Mouse (Mus musculus): ENCODE measurements at regions not wholly inside any gene's neighbourhood (a gene's known extent, or its start where the extent isn't known, plus 50 kb on each side); places are given as distances from the start of the nearest gene placed in this dataset.

- TF ChIP-seq TCF12 (IDR thresholded peaks at IDR 0.05; ENCODE audit: low read depth, low read length) (no peak), RAD21 (IDR thresholded peaks at IDR 0.05; ENCODE audit: low read depth, low read length) (peak; percentile 57), NELFE (IDR thresholded peaks at IDR 0.05; ENCODE audit: low read depth, low read length) (no peak), MYB (IDR thresholded peaks at IDR 0.05; ENCODE audit: low read depth, low read length) (no peak), ZKSCAN1 (IDR thresholded peaks at IDR 0.05; ENCODE audit: low read depth, low read length) (no peak), TAL1 (IDR thresholded peaks at IDR 0.05; ENCODE audit: low read length) (no peak), CHD1 (IDR thresholded peaks at IDR 0.05; ENCODE audit: low read depth, low read length) (no peak)
Observed at GRCm38 (mm10) chr2:57832565-57833355, 164.9 kb upstream of the Galnt5 start (continued).

- no peak overlapping the region for H3K4me3 ChIP-seq (ENCODE audit: control insufficient read depth in 1 of 2, insufficient read depth in 1 of 2, low read depth in 2 of 2, low read length in 2 of 2)
- no peak for DNase-seq (ENCODE audit: low read depth, low spot score)
Observed at GRCm38 (mm10) chr2:57845135-57845534, 152.5 kb upstream of the Galnt5 start.

DNA sequence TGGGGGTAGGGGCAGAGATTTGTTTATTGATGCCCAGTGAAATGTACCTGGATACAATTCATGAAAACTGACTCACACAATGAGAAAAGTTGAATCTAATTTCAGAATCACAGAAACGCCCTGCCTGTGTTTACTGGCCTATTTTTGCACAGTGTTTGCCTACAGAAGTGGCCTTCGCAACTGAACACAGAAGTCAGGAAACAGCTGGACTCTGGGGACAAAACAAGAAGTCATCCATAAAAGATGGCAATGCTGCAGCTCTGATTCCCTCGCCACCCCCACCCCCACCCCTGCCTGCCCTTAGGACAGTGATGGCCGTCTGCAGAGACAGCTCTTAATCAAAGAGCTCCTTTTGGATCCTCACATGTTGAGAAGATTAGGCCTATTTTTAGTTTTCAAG lies 150.0 kb upstream of the Galnt5 start:
- no peaks in the 10 kb centered on the region for H3K9me3 ChIP-seq (replicated peaks; ENCODE audit: insufficient read depth, low read length)
- TF ChIP-seq UBTF (IDR thresholded peaks at IDR 0.05; ENCODE audit: borderline replicate concordance, insufficient read depth, low read depth, low read length), result no peak
- no peak for TF ChIP-seq NELFE (IDR thresholded peaks at IDR 0.05; ENCODE audit: low read depth, low read length)
- TF ChIP-seq USF1 (IDR thresholded peaks at IDR 0.05; ENCODE audit: low read depth, low read length), result no peak
- TF ChIP-seq MEF2A (IDR thresholded peaks at IDR 0.05; ENCODE audit: extremely low read depth, insufficient replicate concordance, low read depth, low read length, poor library complexity, severe bottlenecking), result no peak
- no peak for TF ChIP-seq ZMIZ1 (IDR thresholded peaks at IDR 0.05; ENCODE audit: low read depth, low read length)
- no peak for TF ChIP-seq MXI1 (IDR thresholded peaks at IDR 0.05; ENCODE audit: low read depth, low read length)
- no peak for TF ChIP-seq ELF1 (IDR thresholded peaks at IDR 0.05; ENCODE audit: low read depth, low read length)
- no peak for TF ChIP-seq CTCF (IDR thresholded peaks at IDR 0.05 in 2 of 3, conservative IDR thresholded peaks at IDR 0.05 in 1 of 3; ENCODE audit: control insufficient read depth in 1 of 3, insufficient read depth in 1 of 3, low read depth in 2 of 3, low read length in 3 of 3, poor library complexity in 1 of 3, severe bottlenecking in 1 of 3)
- no peak for TF ChIP-seq EP300 (IDR thresholded peaks at IDR 0.05; ENCODE audit: low read depth in 1 of 2, low read length in 2 of 2)
- TF ChIP-seq POLR2AphosphoS5 (IDR thresholded peaks at IDR 0.05; ENCODE audit: borderline replicate concordance, low read depth, low read length), result no peak
- no peak for TF ChIP-seq NRF1 (IDR thresholded peaks at IDR 0.05; ENCODE audit: insufficient read depth, low read depth, low read length, poor library complexity, severe bottlenecking)
- no peak for TF ChIP-seq GABPA (IDR thresholded peaks at IDR 0.05; ENCODE audit: low read depth, low read length)
- H3K27me3 ChIP-seq (ENCODE audit: control insufficient read depth in 1 of 2, insufficient read depth in 2 of 2, low read length in 2 of 2), result no peaks in the 10 kb centered on the region
- no peaks in the 10 kb centered on the region for H3K36me3 ChIP-seq (ENCODE audit: control insufficient read depth in 1 of 2, insufficient read depth in 2 of 2, low read length in 2 of 2)
- H3K4me3 ChIP-seq (ENCODE audit: control insufficient read depth in 1 of 2, insufficient read depth in 1 of 2, low read depth in 2 of 2, low read length in 2 of 2), result no peak overlapping the region
- DNase-seq (ENCODE audit: low read depth, low spot score), result no peak
- H3K79me2 ChIP-seq (ENCODE audit: control insufficient read depth, insufficient read depth, low read length, poor library complexity), result no peaks in the 10 kb centered on the region
- H3K9ac ChIP-seq (ENCODE audit: control insufficient read depth, low read depth, low read length, poor library complexity, severe bottlenecking), result no peak overlapping the region
- H3K4me1 ChIP-seq (ENCODE audit: control insufficient read depth in 1 of 2, insufficient read depth in 2 of 2, low read length in 2 of 2), result no peaks in the 10 kb centered on the region
- no peak overlapping the region for H3K27ac ChIP-seq (ENCODE audit: control insufficient read depth, low read depth, low read length)

More at GRCm38 (mm10) chr2:57845135-57845534, 152.5 kb upstream of the Galnt5 start:
- Histone ChIP-seq H3K27ac (ENCODE audit: control insufficient read depth, low read depth, low read length) (no peak overlapping the region), H3K79me2 (ENCODE audit: control insufficient read depth, insufficient read depth, low read length, poor library complexity) (no peaks in the 10 kb centered on the region), H3K9me3 (replicated peaks; ENCODE audit: insufficient read depth, low read length) (no peaks in the 10 kb centered on the region), H3K4me1 (ENCODE audit: control insufficient read depth in 1 of 2, insufficient read depth in 2 of 2, low read length in 2 of 2) (no peaks in the 10 kb centered on the region), H3K9ac (ENCODE audit: control insufficient read depth, low read depth, low read length, poor library complexity, severe bottlenecking) (no peak overlapping the region), H3K27me3 (ENCODE audit: control insufficient read depth in 1 of 2, insufficient read depth in 2 of 2, low read length in 2 of 2) (no peaks in the 10 kb centered on the region), H3K36me3 (ENCODE audit: control insufficient read depth in 1 of 2, insufficient read depth in 2 of 2, low read length in 2 of 2) (no peaks in the 10 kb centered on the region)
- TF ChIP-seq MAZ (IDR thresholded peaks at IDR 0.05; ENCODE audit: low read depth, low read length), result no peak
- TF ChIP-seq GABPA (IDR thresholded peaks at IDR 0.05; ENCODE audit: low read depth, low read length), result no peak
- no peak for TF ChIP-seq MEF2A (IDR thresholded peaks at IDR 0.05; ENCODE audit: extremely low read depth, insufficient replicate concordance, low read depth, low read length, poor library complexity, severe bottlenecking)
- TF ChIP-seq POLR2AphosphoS5 (IDR thresholded peaks at IDR 0.05; ENCODE audit: borderline replicate concordance, low read depth, low read length), result no peak
- TF ChIP-seq ETS1 (IDR thresholded peaks at IDR 0.05; ENCODE audit: low read depth, low read length), result no peak
- TF ChIP-seq POLR2A (IDR thresholded peaks at IDR 0.05; ENCODE audit: control insufficient read depth in 1 of 2, insufficient read depth in 1 of 2, low read depth in 1 of 2, low read length in 2 of 2, poor library complexity in 1 of 2), result no peak
- TF ChIP-seq MAX (IDR thresholded peaks at IDR 0.05; ENCODE audit: low read length), result no peak
- TF ChIP-seq E2F4 (IDR thresholded peaks at IDR 0.05; ENCODE audit: borderline replicate concordance, low read depth, low read length), result no peak
- TF ChIP-seq ZC3H11A (IDR thresholded peaks at IDR 0.05; ENCODE audit: low read depth, low read length), result no peak
- no peak for TF ChIP-seq SMC3 (IDR thresholded peaks at IDR 0.05; ENCODE audit: low read depth, low read length)
- no peak for TF ChIP-seq TAL1 (IDR thresholded peaks at IDR 0.05; ENCODE audit: low read length)
- no peak for TF ChIP-seq KAT2A (conservative IDR thresholded peaks at IDR 0.05; ENCODE audit: low read depth, low read length)
- no peak for TF ChIP-seq HCFC1 (IDR thresholded peaks at IDR 0.05; ENCODE audit: low read depth, low read length)
- TF ChIP-seq CHD1 (IDR thresholded peaks at IDR 0.05; ENCODE audit: low read depth, low read length), result no peak
- no peak for TF ChIP-seq JUND (IDR thresholded peaks at IDR 0.05; ENCODE audit: low read depth, low read length)
- TF ChIP-seq SIN3A (IDR thresholded peaks at IDR 0.05; ENCODE audit: low read length), result no peak
- no peak for TF ChIP-seq CHD2 (IDR thresholded peaks at IDR 0.05; ENCODE audit: low read length)
- TF ChIP-seq RAD21 (IDR thresholded peaks at IDR 0.05; ENCODE audit: low read depth, low read length), result no peak
- no peak for TF ChIP-seq NRF1 (IDR thresholded peaks at IDR 0.05; ENCODE audit: insufficient read depth, low read depth, low read length, poor library complexity, severe bottlenecking)

Measured in MEL (cell line).